Mouse (Mus musculus): ENCODE data around the gene Spock1. TPM values are rescaled to one million over a fixed set of nuclear protein-coding genes. Genes with fewer than 3 reads are reported as not detected.

Gene Spock1
- polyA plus RNA-seq, 1 experiment: 0.23 TPM

DNA sequence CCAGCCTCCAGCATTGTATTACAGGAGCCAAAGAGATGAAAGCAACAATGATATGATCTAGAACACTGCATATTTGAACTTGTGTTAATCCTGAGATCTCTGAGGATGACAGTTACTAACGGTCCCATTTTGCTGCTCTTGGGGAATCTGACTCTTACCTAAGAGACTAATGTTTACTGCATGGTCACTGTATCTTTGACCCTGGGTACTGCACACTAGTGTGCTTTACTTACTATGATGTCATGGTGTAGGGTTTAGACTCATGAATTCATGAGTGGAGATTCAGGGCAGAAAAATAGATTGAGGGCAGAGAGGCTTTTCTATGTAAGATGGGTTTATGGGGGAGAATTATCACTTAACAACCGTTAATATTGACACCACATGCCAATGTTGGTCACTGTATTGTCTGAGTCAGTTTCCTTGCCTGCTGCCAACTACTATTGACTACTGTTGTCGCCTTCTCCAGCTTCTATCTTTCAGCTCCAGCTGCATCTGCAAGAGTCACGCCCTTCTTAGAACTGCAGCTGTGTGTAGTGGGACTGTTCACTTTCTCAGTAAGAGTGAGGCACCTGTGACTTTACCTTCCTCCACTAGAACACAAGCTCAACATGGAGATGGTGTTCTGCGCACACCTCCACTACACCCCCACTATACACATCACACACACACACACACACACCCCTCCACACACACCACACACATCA, 330.4 kb downstream of the Spock1 start:
- H3K4me3 ChIP-seq (ENCODE audit: insufficient read depth, low read length): no peak overlapping the region
- H3K27ac ChIP-seq (ENCODE audit: insufficient read depth, low read length): no peak overlapping the region
- TF ChIP-seq CTCF (IDR thresholded peaks at IDR 0.05; ENCODE audit: borderline replicate concordance, insufficient read depth, low read length) (no peak), POLR2A (IDR thresholded peaks at IDR 0.05; ENCODE audit: low read depth, low read length) (no peak)

DNA sequence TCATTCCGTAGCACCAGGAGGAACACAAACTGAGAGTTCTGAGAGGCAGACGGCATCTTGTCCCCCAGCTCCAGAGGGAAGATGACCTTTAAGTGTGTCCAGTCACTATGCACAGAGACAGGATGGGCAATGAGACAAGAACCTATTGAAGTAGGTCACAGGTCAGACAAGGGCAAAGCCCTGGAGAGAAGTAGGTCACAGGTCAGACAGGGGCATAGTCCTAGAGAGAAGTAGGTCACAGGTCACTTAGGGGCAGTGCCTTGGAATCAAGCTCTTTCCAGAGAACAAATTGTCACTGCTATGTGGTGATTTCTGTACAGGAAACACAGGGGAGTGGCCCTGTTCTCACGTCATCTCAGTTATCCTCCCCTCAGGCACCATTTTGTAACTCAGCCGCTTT, 334.6 kb downstream of the Spock1 start:
- TF ChIP-seq CTCF (IDR thresholded peaks at IDR 0.05; ENCODE audit: borderline replicate concordance, insufficient read depth, low read length) (no peak), POLR2A (IDR thresholded peaks at IDR 0.05; ENCODE audit: low read depth, low read length) (no peak)

More for the DNA sequence above, 330.4 kb downstream of the Spock1 start:
- H3K4me1 ChIP-seq (ENCODE audit: control insufficient read depth, insufficient read depth, low read length): no peaks in the 10 kb centered on the region

DNA sequence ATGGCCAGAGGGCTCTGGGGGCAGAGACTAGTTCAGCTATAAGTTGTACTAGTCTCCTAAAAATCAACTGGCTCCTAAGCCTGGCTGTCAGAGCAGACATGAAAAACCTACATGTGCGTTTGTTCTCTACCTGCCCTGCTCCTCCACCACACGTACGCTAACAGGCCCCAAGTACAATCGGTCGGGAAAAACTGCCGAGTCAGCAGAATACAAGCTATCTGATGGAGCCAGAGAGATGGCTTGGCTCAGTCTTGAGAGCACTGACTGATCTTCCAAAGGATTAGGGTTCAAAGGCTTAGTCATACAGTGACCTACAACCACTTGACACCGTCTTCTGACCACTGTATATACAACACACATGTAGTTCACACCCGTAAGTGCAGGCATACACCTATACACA, 339.7 kb downstream of the Spock1 start:
- TF ChIP-seq CTCF (IDR thresholded peaks at IDR 0.05; ENCODE audit: borderline replicate concordance, insufficient read depth, low read length): no peak
- TF ChIP-seq POLR2A (IDR thresholded peaks at IDR 0.05; ENCODE audit: low read depth, low read length): no peak
- no peak overlapping the region for H3K4me3 ChIP-seq (ENCODE audit: insufficient read depth, low read length)
- H3K4me1 ChIP-seq (ENCODE audit: control insufficient read depth, insufficient read depth, low read length): no peaks in the 10 kb centered on the region
- no peak overlapping the region for H3K27ac ChIP-seq (ENCODE audit: insufficient read depth, low read length)

More for the DNA sequence above, 334.6 kb downstream of the Spock1 start:
- Histone ChIP-seq H3K4me1 (ENCODE audit: control insufficient read depth, insufficient read depth, low read length) (no peaks in the 10 kb centered on the region), H3K27ac (ENCODE audit: insufficient read depth, low read length) (no peak overlapping the region), H3K4me3 (ENCODE audit: insufficient read depth, low read length) (no peak overlapping the region)

DNA sequence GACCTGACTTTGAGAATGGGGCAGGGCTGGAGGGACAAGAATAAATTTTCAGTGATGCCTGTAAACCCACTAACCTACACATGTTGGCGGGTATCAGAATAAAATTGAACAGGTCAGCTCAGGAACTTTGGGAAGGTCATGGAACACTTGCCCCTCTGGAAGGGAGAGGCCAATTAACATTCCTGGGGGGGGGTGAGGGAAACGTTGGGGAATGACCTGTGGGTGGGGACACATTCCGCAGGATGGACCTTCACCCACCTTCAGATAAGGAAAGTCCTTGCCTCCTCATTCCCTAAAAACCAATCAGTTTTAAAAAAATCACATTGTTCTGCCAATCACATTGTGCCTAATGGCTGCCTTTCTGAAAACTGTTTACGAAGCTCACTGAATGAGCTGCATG, 352.9 kb downstream of the Spock1 start:
- no peaks in the 10 kb centered on the region for H3K4me1 ChIP-seq (ENCODE audit: control insufficient read depth, insufficient read depth, low read length)
- no peak overlapping the region for H3K27ac ChIP-seq (ENCODE audit: insufficient read depth, low read length)
- no peak for TF ChIP-seq CTCF (IDR thresholded peaks at IDR 0.05; ENCODE audit: borderline replicate concordance, insufficient read depth, low read length)
- no peak for TF ChIP-seq POLR2A (IDR thresholded peaks at IDR 0.05; ENCODE audit: low read depth, low read length)
- H3K4me3 ChIP-seq (ENCODE audit: insufficient read depth, low read length): no peak overlapping the region

DNA sequence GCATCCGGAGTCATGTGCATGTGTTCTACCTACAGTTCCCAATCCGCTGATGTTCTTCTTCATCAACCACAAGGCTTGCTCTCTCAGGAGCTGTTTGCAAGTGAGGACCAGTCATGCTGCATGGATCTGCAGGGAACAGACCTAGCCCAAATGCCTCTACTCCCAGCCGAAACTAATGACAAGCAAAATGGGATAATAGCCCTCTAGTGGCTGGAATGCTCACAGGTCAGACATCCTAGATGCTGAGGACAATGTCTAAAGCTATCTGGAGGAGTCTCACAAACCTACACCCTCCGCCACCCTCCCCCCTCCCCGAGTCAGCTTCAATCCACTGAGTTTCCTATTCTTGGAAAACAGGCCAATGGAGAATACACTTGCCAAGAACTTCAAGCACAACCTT, 358.4 kb downstream of the Spock1 start:
- Histone ChIP-seq H3K4me1 (ENCODE audit: control insufficient read depth, insufficient read depth, low read length) (no peaks in the 10 kb centered on the region), H3K4me3 (ENCODE audit: insufficient read depth, low read length) (no peak overlapping the region), H3K27ac (ENCODE audit: insufficient read depth, low read length) (no peak overlapping the region)
- TF ChIP-seq CTCF (IDR thresholded peaks at IDR 0.05; ENCODE audit: borderline replicate concordance, insufficient read depth, low read length): no peak
- no peak for TF ChIP-seq POLR2A (IDR thresholded peaks at IDR 0.05; ENCODE audit: low read depth, low read length)

DNA sequence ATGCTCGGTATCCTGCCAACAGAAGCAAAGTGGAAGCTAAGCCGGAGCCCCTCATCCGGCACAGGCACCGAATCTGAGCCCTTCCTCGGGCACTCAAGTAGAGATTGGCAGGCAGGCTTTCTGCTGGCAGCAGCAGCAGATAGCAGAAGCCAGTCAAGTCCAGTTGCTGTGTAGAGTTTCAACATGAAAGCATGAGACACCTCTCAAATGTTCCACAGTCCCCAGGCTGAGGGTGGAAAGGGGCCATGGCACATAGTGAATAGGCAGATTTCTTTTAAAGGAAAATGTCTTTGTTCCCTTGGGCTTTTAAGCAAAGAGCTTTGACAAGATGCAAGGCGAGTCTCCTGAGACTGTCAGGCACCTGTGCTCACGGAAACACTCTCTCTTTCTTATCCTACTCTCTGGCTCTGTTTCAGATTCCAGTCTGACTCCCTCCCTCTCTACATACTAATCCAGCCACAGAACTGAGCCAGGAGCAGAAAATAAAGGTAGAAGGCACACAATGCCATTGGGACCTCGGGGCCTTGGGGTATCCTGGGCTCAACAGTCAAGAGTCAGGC, 371.1 kb downstream of the Spock1 start:
- H3K27ac ChIP-seq (ENCODE audit: insufficient read depth, low read length): no peak overlapping the region
- no peaks in the 10 kb centered on the region for H3K4me1 ChIP-seq (ENCODE audit: control insufficient read depth, insufficient read depth, low read length)
- TF ChIP-seq CTCF (IDR thresholded peaks at IDR 0.05; ENCODE audit: borderline replicate concordance, insufficient read depth, low read length) (no peak), POLR2A (IDR thresholded peaks at IDR 0.05; ENCODE audit: low read depth, low read length) (no peak)
- H3K4me3 ChIP-seq (ENCODE audit: insufficient read depth, low read length): no peak overlapping the region

DNA sequence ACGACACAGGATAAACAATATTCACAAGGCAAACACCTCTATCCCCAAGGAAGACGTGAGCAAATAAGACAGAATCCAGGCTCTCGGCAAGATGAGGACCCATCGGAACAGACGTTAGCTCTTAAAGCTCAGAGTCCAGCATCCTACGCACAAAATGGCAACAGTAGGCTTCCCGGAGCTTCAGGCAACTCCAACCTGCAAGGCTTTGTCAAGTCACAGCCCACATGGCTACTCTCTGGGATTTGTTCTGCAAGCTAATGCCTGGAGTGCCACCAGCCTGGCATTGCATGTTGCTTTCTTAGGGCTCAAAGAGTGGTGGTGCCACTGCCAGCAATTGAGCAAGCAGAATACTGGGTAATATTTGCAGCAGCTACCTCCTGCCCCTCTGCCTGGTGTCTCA, 373.8 kb downstream of the Spock1 start:
- no peak overlapping the region for H3K4me3 ChIP-seq (ENCODE audit: insufficient read depth, low read length)
- TF ChIP-seq CTCF (IDR thresholded peaks at IDR 0.05; ENCODE audit: borderline replicate concordance, insufficient read depth, low read length) (no peak), POLR2A (IDR thresholded peaks at IDR 0.05; ENCODE audit: low read depth, low read length) (no peak)
- H3K4me1 ChIP-seq (ENCODE audit: control insufficient read depth, insufficient read depth, low read length): no peaks in the 10 kb centered on the region
- H3K27ac ChIP-seq (ENCODE audit: insufficient read depth, low read length): no peak overlapping the region

DNA sequence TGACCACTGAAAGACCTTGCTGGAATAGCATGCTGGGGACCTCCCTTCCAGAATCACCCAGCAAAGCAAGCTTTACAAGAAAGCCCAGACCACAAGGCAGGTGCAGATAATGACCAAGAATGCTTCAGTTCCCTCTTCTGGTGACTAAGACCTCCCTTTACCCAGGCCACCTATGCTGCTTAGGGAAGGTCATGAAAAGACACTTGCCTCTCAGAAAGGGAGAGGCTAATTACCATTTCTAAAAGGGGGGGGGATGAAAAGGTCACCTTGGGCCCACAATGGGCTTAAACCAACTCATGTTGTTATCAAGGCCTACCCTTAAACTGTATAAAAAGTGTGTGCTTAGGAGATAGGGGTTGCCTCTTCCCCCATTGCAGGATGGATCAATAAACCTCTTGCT, 382.2 kb downstream of the Spock1 start:
- TF ChIP-seq POLR2A (IDR thresholded peaks at IDR 0.05; ENCODE audit: low read depth, low read length) (no peak), CTCF (IDR thresholded peaks at IDR 0.05; ENCODE audit: borderline replicate concordance, insufficient read depth, low read length) (no peak)
- Histone ChIP-seq H3K4me3 (ENCODE audit: insufficient read depth, low read length) (no peak overlapping the region), H3K27ac (ENCODE audit: insufficient read depth, low read length) (no peak overlapping the region), H3K4me1 (ENCODE audit: control insufficient read depth, insufficient read depth, low read length) (no peaks in the 10 kb centered on the region)

DNA sequence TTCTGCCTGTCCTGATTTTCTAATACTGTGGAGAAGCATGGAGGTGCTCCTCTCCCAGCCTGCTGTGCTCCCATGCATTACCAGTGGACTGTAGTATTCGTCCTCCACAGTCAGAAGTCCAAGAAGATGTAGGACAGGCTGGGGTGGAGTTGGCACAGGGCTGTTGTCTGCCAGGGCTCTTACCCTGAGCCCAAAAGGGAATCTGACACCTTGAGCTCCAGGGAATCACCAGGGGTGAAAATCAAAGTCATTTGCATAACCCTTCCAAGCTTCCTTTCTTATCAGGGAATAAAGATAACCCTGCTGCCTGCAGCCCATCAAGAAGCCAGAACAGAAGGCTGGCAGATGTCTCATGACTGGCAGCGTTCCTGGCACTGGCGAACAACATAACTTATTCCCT, 383.6 kb downstream of the Spock1 start:
- TF ChIP-seq CTCF (IDR thresholded peaks at IDR 0.05; ENCODE audit: borderline replicate concordance, insufficient read depth, low read length) (no peak), POLR2A (IDR thresholded peaks at IDR 0.05; ENCODE audit: low read depth, low read length) (no peak)
- no peaks in the 10 kb centered on the region for H3K4me1 ChIP-seq (ENCODE audit: control insufficient read depth, insufficient read depth, low read length)
- no peak overlapping the region for H3K4me3 ChIP-seq (ENCODE audit: insufficient read depth, low read length)
- no peak overlapping the region for H3K27ac ChIP-seq (ENCODE audit: insufficient read depth, low read length)

DNA sequence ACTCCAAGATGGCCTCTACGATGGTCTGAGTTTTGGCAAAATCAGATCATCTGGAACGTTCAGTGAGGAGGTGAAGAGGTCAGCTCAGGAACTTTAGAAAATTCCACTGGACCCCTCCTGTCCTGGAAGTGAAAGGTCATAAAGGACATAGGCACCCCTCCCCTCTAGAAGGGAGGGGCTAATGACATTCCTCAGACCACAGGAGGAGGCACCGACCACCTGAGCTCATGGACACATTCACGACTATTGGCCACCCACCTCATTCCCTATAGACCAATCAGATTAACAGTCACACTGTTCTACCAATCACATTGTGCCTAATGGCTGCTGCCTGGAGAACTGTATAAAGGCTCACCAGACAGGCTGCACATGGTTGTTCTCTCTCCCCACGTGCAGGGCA, 384.8 kb downstream of the Spock1 start:
- TF ChIP-seq POLR2A (IDR thresholded peaks at IDR 0.05; ENCODE audit: low read depth, low read length): no peak
- no peak for TF ChIP-seq CTCF (IDR thresholded peaks at IDR 0.05; ENCODE audit: borderline replicate concordance, insufficient read depth, low read length)
- Histone ChIP-seq H3K27ac (ENCODE audit: insufficient read depth, low read length) (no peak overlapping the region), H3K4me1 (ENCODE audit: control insufficient read depth, insufficient read depth, low read length) (no peaks in the 10 kb centered on the region), H3K4me3 (ENCODE audit: insufficient read depth, low read length) (no peak overlapping the region)
